Mouse (Mus musculus): ENCODE data around the gene Large1.

- TF ChIP-seq CTCF (IDR thresholded peaks at IDR 0.05 in 2 of 3, conservative IDR thresholded peaks at IDR 0.05 in 1 of 3; ENCODE audit: control insufficient read depth in 1 of 3, insufficient read depth in 1 of 3, low read depth in 2 of 3, low read length in 3 of 3, poor library complexity in 1 of 3, severe bottlenecking in 1 of 3), result no peak
- TF ChIP-seq TCF12 (IDR thresholded peaks at IDR 0.05; ENCODE audit: low read depth, low read length), result no peak
Measured at GRCm38 (mm10) chr8:73160945-73161344, 192.4 kb downstream of the Large1 start.

All from MEL (cell line).